Mouse (Mus musculus) left cerebral cortex, postnatal 25 days (tissue): ENCODE results near the gene Phf2. TPM values are rescaled to one million over a fixed set of nuclear protein-coding genes. Genes with fewer than 3 reads are reported as not detected.

ENCODE experiments used
- DNase-seq, 2 experiments: peaks; one replicate each; pipeline ENCODE4 v3.0.0; 2022; ENCODE audit warnings: low spot score in 2 of 2, mixed read lengths in 1 of 2
- intact Hi-C: fragments of 180-260 bp; cut with DNase I; formaldehyde crosslinking; loops from one replicate; pipeline ENCODE4 v1.15.1; 2025
- total RNA-seq, 2 experiments: library from RNA; stranded (reverse); gene quantifications; 2 replicates each; pipeline ENCODE4 v1.2.3; 2021

The Phf2 gene
- total RNA-seq, 2 experiments from 2014 or later, result 32.8 to 33.0 TPM

DNA sequence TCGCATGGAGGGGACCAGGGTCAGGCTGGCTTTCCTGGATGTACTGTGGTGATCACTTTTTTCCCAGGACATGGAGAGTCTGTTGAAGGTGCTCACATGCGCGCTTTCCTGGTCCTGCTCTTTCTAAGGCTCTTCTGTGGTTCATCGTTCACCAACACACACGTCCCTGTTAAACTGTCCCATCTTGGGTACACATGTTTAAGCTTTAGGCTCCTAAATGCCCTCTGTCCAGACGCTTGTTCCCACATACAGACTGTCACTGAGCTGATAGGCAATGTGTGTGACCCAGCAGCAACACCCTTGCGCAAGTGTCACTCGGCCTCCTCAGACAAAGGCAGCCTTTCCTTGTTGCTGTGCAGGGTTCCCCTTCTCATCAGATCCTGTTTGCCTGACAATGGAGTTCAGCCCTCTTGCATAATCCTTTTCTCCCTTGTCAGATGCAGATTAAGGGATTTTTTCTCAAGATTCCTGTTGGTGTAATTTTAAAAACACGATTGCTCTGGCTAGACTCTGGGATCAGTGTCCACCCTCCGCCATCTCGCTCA is 107.1 kb downstream of the Phf2 start:
- no peak for DNase-seq
- intact Hi-C loops, result no loop called here

DNA sequence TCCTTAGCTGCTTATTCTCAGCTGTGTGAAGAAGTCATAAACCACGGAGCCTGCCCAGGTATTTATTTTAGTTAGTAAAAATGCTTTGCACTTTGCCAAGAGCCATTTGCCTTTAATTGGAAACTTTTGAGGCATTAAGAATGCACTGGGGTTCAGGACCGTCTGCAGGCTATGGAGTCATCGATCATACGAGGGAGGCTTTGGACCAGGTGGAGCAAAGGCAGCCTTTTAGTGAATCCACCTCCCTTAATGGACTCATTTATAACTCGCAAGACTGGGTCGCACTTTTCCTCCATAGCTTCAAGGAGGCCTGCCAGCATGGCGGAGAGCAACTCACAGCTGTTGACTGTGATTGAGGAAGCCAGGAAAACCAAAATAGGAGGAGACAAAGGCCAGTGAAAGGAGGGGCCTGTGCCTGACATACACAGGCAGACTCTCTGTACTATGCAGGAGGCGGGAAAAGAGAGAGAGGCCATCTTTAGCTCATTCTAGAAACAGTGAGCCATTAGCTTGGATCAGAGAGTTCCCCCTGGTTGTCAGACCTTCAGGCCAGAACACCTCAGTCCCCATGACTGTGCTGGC is 110.0 kb downstream of the Phf2 start:
- no peak for DNase-seq
- intact Hi-C loops, result no loop called here

DNA sequence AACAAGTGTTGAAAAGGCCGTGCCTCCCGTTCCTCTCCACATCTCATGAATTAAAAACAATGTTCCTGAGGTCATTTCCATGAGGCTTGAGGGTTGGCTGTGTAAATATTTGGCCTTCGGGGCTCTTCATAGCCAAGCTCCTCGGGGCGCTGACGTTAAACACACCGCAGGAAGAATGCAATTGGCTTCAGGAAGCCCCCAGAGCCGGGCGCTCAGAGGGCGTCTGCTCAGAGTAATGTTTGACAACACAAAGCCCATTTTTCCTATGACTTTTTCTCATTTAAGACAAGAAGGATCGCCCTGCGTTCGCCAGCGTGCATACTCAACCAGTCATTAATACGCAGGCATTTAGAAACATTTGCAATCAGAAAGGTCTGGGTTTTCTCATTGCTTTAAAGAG is 114.2 kb downstream of the Phf2 start:
- DNase-seq, result no peak
- intact Hi-C loops, result no loop called here

Other genes starting within 250 kb of the Phf2 start
- gene Ptpdc1, start 245.5 kb downstream of the Phf2 start, total RNA-seq, result 10 to 100 TPM; 25.0 to 25.8 TPM
- not detected for gene Barx1, start 208.1 kb downstream of the Phf2 start, total RNA-seq
- gene Fam120a, start 96.9 kb upstream of the Phf2 start, total RNA-seq, result 100 to 1,000 TPM; 117 to 123 TPM